Mouse (Mus musculus): ENCODE data around the gene Gale. TPM values are rescaled to one million over a fixed set of nuclear protein-coding genes. Genes with fewer than 3 reads are reported as not detected.

Gene Gale
- 39.7 and 41.0 TPM in 2 replicates for polyA plus RNA-seq (2016; fragmentation: Nextera tagmentation; extraction: Ambion mirVana)

DNA sequence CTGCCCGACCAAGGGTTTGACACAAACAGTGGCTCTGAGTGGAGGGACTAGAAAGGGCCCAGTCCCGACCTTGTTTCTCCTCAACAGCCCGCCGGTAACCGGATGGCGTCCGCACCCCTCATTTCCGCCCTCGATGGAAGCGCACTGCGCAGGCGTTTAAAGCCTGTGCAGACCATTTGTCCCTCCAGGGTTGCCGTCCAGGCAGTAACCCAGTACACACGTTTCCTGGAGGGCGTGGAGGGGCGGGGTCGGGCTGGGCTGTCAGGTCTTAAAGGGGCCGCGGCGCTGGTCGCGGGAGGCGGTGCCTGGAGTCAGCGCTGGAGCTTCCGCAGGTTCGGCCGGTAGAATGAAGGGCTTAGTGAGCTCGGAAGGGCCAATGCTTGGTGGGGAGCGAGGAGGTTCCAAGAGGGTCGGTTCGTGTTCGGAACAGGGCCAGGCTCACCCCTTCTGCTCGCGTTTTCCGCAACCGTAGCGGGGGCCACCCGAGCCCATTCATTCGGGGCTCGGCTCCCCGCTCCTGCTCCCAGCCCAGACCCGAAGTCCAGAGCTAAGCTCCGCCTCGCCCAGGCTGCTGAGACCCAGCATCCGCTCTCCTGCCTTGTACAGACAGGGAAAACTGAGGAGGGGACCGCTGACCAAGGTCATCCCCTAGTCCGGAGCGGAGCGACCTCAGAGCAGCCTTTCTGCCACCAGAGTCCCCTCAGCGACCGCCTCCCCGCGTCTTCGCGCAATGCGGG lies at the start of gene Gale:
Gene Gale, plus strand, starts transcription at position 271 of the 737 bp plus-strand sequence.
- peaks cover 37% of the 10 kb centered on the region for H3K4me1 ChIP-seq

DNA sequence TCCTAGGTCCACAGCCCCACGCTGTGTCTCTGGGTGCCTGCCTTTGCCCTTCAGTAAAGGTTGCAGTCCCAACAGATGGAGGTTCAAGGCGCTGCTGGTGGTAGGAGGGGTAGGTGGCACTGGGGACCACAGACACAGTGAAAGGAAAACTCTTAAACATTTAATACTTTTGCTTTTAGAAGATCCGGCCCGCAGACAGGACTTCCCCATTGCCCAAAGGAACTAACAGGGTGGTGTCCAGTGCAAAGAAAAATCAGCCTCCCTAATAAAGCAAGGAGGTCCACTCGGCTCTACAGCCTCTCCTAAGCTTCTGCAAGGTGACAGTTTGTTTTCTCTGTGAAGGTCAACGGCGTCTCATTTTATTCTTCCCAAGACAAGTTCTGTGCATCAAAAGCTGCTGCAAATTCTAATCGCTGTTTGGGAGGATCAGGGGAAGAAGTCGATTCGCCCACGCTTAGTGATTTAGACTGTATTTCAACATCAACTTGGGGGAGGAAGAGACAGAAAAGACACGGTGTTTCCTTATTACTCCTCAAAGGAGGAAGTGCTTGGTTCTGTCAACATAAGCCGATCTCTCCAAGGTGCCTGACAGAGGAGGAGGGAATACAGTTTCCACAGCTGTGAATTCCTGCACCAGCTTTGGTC lies 44.8 kb upstream of the Gale start:
- Histone ChIP-seq H3K36me3 (replicated peaks) (peaks cover 10% of the 10 kb centered on the region), H3K9me3 (no peaks in the 10 kb centered on the region), H3K27me3 (ENCODE audit: poor library complexity, severe bottlenecking) (no peaks in the 10 kb centered on the region), H3K4me1 (peaks cover 21% of the 10 kb centered on the region), H3K27ac (no peak overlapping the region), H3K4me3 (no peak overlapping the region)
- 90% methylated on average over 13 of the region's 13 CpGs for WGBS
- DNase-seq (ENCODE audit: extremely low spot score, low spot score), result no peak

More for the DNA sequence above, at the start of gene Gale:
- Histone ChIP-seq H3K36me3 (replicated peaks) (peaks cover 55% of the 10 kb centered on the region), H3K27me3 (ENCODE audit: poor library complexity, severe bottlenecking) (0 out of 2 replicates have a peak, but pooled peaks cover 6% of the 10 kb centered on the region), H3K27ac (peak within 1 kb of the TSS; percentile 92), H3K4me3 (peak within 1 kb of the TSS; percentile 85), H3K9me3 (no peaks in the 10 kb centered on the region)
- WGBS, result under 1% methylated on average over 56 of the region's 56 CpGs
- peak; percentile 97 for DNase-seq (ENCODE audit: extremely low spot score, low spot score)

DNA sequence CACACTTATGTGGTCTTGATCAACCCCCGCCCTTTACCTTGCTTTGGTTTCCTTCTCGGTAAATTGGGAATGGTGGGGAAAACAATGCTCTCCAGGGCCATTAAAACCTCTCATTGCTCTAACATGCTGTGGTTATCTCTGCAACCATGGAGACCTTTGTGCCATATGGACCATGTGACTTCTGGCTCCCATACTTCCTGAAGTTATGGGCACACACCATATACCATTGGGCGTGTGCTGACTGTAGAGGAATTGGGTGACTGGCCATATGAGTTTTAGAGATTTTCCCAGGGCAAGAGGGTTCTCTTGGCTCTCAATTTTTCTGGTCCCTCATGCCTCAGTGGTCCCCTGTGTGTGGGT lies 44.3 kb upstream of the Gale start:
- no peaks in the 10 kb centered on the region for H3K9me3 ChIP-seq
- peaks cover 21% of the 10 kb centered on the region for H3K4me1 ChIP-seq
- no peak overlapping the region for H3K4me3 ChIP-seq
- WGBS, result 98% methylated on average over 3 of the region's 3 CpGs
- peaks cover 13% of the 10 kb centered on the region for H3K36me3 ChIP-seq (replicated peaks)
- H3K27ac ChIP-seq, result no peak overlapping the region
- no peaks in the 10 kb centered on the region for H3K27me3 ChIP-seq (ENCODE audit: poor library complexity, severe bottlenecking)
- DNase-seq (ENCODE audit: extremely low spot score, low spot score), result no peak

DNA sequence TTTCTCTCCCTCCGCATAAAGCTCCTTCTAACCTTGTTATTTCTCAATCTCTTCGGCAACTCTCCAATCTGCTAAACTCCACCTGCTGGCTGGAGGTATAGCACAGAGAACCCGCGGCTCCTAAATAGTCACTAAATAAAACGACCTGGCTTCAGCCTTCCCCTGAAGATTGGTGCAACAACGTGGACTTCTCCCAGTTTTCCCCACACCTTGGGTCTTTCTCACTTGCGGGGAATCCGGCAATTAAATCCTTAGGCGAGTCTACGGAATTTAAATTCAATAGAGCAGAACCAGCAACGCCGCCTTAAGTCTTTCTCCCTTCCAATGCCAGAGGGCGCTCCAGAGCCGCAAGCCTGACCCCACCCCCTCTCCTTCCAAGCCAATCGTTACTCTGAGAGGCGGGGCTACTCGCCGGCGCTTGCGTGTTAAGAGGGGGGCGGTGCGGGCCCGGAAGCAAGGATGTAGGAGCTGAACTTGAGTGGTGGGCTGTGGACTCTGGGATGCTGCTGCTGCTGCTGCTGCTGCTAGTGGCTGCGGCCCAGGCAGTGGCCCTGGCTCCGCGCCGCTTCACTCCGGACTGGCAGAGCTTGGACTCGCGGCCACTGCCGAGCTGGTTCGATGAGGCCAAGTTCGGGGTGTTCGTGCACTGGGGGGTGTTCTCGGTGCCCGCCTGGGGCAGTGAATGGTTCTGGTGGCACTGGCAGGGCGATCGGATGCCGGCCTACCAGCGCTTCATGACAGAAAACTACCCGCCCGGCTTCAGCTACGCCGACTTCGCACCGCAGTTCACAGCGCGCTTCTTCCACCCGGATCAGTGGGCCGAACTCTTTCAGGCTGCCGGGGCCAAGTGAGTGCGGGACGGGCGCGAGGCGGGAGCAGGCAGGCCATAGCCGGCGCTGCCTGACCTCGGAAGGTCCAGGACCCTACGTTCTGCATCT lies 43.0 kb upstream of the Gale start, which contains the start of gene Fuca1:
Gene Fuca1, plus strand, starts transcription at position 432 of the 938 bp plus-strand sequence.
- H3K9me3 ChIP-seq, result no peaks in the 10 kb centered on the region
- peak; percentile 97 for DNase-seq (ENCODE audit: extremely low spot score, low spot score)
- WGBS, result 3% methylated on average over 60 of the region's 60 CpGs
- H3K4me1 ChIP-seq, result peaks cover 21% of the 10 kb centered on the region
- H3K36me3 ChIP-seq (replicated peaks), result peaks cover 17% of the 10 kb centered on the region
- no peaks in the 10 kb centered on the region for H3K27me3 ChIP-seq (ENCODE audit: poor library complexity, severe bottlenecking)
- H3K27ac ChIP-seq, result peak within 1 kb of the TSS; percentile 84
- H3K4me3 ChIP-seq, result peak within 1 kb of the TSS; percentile 84

DNA sequence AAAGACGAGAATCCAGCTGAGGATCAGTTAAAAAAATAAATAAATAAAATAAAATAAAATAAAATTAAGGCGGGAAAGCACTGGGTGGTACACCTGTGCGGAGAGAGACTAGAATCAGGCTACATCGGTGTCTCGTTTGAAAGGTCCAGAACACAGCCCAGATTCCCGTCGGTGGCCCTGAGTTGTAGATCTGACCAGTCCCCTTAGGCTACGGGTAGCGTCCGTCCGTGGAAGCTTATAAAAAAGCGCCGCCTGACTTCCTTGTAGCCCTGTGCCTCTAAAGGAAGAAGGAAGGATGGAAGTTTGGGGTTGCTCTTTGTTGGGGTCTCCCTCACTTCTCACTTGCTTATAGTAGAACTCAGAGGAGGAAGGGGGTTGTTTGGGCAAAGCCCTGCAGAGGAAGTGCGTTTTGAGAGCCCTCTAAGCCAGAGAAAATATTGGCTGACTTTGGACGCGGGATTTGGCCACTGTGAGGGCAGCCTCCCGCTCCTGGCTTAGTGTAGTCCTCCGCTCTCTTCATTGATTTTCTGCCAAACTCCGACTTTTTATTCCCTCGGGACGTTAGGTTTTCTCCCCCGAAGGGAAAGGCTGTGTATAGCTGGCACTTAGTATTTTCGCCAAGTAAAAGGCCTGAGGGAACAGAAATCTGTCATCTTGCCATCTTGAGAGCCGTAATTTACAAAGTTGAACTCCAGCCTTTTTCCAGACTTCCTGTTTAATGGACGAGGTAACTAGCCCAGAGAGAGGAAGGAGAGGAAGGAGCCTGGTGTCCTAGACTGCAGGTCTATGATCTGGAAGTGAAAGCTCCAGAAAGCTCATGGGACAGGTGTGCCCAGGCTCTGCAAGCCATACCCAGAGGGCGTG lies 42.0 kb upstream of the Gale start:
- no peaks in the 10 kb centered on the region for H3K27me3 ChIP-seq (ENCODE audit: poor library complexity, severe bottlenecking)
- peak; percentile 25 for DNase-seq (ENCODE audit: extremely low spot score, low spot score)
- H3K36me3 ChIP-seq (replicated peaks), result peaks cover 26% of the 10 kb centered on the region
- H3K4me1 ChIP-seq, result peaks cover 21% of the 10 kb centered on the region
- 14% methylated on average over 26 of the region's 26 CpGs for WGBS
- H3K27ac ChIP-seq, result peak overlapping the region; percentile 84
- peak overlapping the region; percentile 84 for H3K4me3 ChIP-seq
- no peaks in the 10 kb centered on the region for H3K9me3 ChIP-seq

DNA sequence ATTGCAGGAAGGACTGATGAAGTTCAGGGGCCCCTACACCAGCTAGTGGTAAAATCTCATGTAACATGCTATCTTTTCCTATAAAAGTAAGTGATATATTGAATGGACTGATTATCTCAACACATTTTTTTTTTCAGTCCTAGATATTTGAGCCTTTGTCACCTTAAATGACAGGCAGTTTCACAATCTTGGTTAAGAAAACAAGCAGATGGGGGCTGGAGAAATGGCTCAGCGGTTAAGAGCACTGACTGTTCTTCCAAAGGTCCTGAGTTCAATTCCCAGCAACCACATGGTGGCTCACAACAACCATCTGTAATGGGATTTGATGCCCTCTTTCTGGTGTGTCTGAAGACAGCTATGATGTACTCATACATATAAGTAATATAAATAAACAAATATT lies 41.3 kb upstream of the Gale start:
- WGBS, result 96% methylated on average over 1 of the region's 1 CpGs
- no peak for DNase-seq (ENCODE audit: extremely low spot score, low spot score)
- peaks cover 31% of the 10 kb centered on the region for H3K36me3 ChIP-seq (replicated peaks)
- no peak overlapping the region for H3K27ac ChIP-seq
- H3K4me3 ChIP-seq, result peak overlapping the region; percentile 84
- H3K27me3 ChIP-seq (ENCODE audit: poor library complexity, severe bottlenecking), result no peaks in the 10 kb centered on the region
- H3K9me3 ChIP-seq, result no peaks in the 10 kb centered on the region
- H3K4me1 ChIP-seq, result peaks cover 19% of the 10 kb centered on the region

DNA sequence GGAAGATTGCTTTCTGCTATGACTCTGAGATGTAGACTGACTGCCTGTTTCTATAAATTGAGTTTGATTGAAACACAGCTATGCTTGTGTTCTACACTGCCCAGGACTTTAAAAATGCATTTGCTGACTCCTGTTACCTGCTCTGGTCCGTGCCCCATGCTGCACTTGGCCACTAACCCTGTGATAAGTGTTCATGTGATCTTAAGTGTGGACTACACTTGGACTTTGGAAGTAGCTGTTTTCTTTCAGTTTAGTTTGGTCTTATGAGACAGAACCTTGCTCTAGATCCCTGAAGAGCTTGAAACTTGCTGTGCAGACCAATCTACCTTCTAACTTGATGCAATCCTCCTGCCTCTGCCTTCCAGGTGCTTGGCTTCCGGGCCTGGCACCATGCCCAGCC lies 39.1 kb upstream of the Gale start:
- no peak overlapping the region for H3K4me3 ChIP-seq
- no peak overlapping the region for H3K27ac ChIP-seq
- no peaks in the 10 kb centered on the region for H3K9me3 ChIP-seq
- no peaks in the 10 kb centered on the region for H3K27me3 ChIP-seq (ENCODE audit: poor library complexity, severe bottlenecking)
- peaks cover 37% of the 10 kb centered on the region for H3K36me3 ChIP-seq (replicated peaks)
- no peak for DNase-seq (ENCODE audit: extremely low spot score, low spot score)
- peaks cover 17% of the 10 kb centered on the region for H3K4me1 ChIP-seq
- 89% methylated on average over 2 of the region's 2 CpGs for WGBS

DNA sequence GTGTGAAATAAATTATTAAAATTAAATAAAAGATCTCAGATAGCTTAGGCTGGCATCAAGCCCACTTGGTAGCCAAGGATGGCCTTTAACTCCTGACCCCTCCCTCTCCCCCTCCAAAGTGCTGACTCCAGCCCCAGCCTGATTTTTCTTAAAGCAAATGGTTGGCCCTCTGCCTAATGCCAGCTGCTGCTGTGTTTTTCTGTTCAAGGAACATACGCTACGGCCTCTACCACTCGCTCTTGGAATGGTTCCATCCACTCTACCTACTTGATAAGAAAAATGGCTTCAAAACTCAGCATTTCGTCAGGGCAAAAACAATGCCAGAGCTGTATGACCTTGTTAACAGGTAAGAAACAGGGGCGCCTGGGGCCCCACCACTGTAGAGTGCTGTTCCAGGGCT lies 38.2 kb upstream of the Gale start:
- H3K36me3 ChIP-seq (replicated peaks), result peaks cover 37% of the 10 kb centered on the region
- DNase-seq (ENCODE audit: extremely low spot score, low spot score), result no peak
- no peaks in the 10 kb centered on the region for H3K27me3 ChIP-seq (ENCODE audit: poor library complexity, severe bottlenecking)
- H3K9me3 ChIP-seq, result no peaks in the 10 kb centered on the region
- no peak overlapping the region for H3K4me3 ChIP-seq
- H3K4me1 ChIP-seq, result peaks cover 15% of the 10 kb centered on the region
- WGBS, result 93% methylated on average over 5 of the region's 5 CpGs
- H3K27ac ChIP-seq, result no peak overlapping the region

DNA sequence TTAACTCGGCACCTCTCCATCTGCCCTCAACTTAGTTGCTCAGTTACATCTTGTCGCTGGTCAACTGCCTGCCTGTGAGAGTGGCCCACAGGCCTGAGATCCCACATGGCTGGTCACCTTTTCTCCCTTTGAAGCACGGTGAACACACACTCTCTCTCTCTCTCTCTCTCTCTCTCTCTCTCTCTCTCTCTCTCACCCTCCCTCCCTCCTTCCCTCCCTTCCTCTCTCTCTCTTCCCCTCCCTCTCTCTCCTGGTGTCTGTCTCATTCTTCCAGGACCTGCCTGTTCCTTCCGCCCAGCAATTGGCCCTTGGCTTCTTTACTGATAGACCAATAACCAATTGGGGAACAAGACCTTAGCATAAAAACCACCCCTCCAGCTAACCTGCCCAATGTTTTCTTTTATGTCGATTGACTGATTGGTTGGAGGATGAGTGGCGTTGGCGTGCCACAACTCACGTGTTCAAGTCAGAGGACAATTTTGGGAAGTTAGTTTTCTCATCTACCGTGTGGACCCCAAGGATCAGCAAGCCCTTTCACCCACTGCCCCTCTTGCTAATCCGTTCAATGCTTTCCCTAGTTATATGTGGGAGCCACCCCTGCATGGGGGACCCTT lies 37.2 kb upstream of the Gale start:
- peaks cover 46% of the 10 kb centered on the region for H3K36me3 ChIP-seq (replicated peaks)
- peaks cover 8% of the 10 kb centered on the region for H3K4me1 ChIP-seq
- H3K27me3 ChIP-seq (ENCODE audit: poor library complexity, severe bottlenecking), result no peaks in the 10 kb centered on the region
- no peak overlapping the region for H3K4me3 ChIP-seq
- no peaks in the 10 kb centered on the region for H3K9me3 ChIP-seq
- DNase-seq (ENCODE audit: extremely low spot score, low spot score), result no peak
- 86% methylated on average over 10 of the region's 10 CpGs for WGBS
- H3K27ac ChIP-seq, result no peak overlapping the region

DNA sequence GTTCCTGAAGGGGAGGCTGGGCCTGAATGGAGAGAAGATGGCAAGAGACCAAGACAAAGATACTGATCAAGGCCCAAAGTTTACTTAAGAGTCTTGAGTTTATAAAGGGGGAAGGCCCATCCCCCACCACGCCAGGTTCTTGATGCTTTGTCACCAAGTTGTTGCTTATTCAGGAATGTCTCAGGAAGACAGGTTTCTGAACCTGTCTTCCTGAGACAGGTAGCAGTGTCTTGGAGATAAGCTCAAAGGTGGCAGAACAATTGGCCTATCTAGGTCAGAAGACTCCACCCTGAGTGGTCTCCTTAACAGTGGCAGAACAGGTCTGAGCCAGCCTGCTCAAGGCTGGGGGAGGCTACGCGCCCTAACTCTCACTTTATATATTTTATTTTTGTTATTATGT lies 36.7 kb upstream of the Gale start:
- Histone ChIP-seq H3K9me3 (no peaks in the 10 kb centered on the region), H3K4me1 (peaks cover 2% of the 10 kb centered on the region), H3K4me3 (no peak overlapping the region), H3K27me3 (ENCODE audit: poor library complexity, severe bottlenecking) (no peaks in the 10 kb centered on the region), H3K27ac (no peak overlapping the region), H3K36me3 (replicated peaks) (peaks cover 48% of the 10 kb centered on the region)
- WGBS, result 97% methylated on average over 3 of the region's 3 CpGs
- no peak for DNase-seq (ENCODE audit: extremely low spot score, low spot score)

DNA sequence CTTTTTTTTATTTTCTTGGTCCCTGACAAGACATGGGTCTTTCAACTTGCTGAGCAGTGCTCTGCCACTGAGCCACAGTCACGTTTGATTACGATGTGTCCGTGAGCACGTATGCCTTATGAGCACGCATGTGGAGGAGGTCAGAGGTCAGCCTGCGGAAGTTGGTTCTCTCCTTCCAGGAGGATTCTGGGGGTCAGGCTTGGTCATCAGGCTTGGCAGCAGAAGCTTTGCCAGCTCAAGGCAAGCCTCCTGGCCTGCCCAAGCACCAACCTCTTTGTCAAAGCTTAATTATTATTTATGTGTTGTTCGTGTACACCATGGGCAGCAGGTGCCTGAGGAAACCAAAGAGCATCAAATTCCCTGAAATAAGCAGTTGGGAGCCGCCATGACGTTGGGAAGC lies 35.2 kb upstream of the Gale start:
- Histone ChIP-seq H3K9me3 (no peaks in the 10 kb centered on the region), H3K4me3 (no peak overlapping the region), H3K4me1 (no peaks in the 10 kb centered on the region), H3K27ac (no peak overlapping the region), H3K27me3 (ENCODE audit: poor library complexity, severe bottlenecking) (no peaks in the 10 kb centered on the region), H3K36me3 (replicated peaks) (peaks cover 51% of the 10 kb centered on the region)
- 87% methylated on average over 9 of the region's 9 CpGs for WGBS
- DNase-seq (ENCODE audit: extremely low spot score, low spot score), result no peak
